Mouse (Mus musculus) stomach, postnatal 0 days (tissue): ENCODE data around the gene Cc2d1a.

Source experiments
- CTCF ChIP-seq: IDR thresholded peaks from 2 replicates; pipeline ENCODE4 v1.5.1; 2016; ENCODE audit warnings: antibody characterized with exemption, low read depth, mild to moderate bottlenecking, moderate library complexity
- EP300 ChIP-seq: optimal IDR thresholded peaks from 2 replicates; pipeline ENCODE3; 2016; ENCODE audit warnings: antibody characterized with exemption

- peak; percentile 56 for TF ChIP-seq CTCF
- no peak for TF ChIP-seq EP300
Measured at GRCm38 (mm10) chr8:84083829-84084241, 63.9 kb downstream of the Cc2d1a start.
